Mouse (Mus musculus) heart, adult 9 months (tissue): ENCODE measurements around the gene Paxx.
A peak's percentile ranks its signal among the peaks of the same experiment; 100 is the strongest.
"Not testable (repeated sequence)": the region's sequence is repeated elsewhere in the genome, so short reads cannot be mapped to it uniquely, and the experiment has no call there.

Experiments
- DNase-seq, 2 experiments: peaks; one replicate each; pipeline ENCODE4 v3.0.0; 2022; ENCODE audit warnings: low spot score in 2 of 2

Gene Paxx

DNA sequence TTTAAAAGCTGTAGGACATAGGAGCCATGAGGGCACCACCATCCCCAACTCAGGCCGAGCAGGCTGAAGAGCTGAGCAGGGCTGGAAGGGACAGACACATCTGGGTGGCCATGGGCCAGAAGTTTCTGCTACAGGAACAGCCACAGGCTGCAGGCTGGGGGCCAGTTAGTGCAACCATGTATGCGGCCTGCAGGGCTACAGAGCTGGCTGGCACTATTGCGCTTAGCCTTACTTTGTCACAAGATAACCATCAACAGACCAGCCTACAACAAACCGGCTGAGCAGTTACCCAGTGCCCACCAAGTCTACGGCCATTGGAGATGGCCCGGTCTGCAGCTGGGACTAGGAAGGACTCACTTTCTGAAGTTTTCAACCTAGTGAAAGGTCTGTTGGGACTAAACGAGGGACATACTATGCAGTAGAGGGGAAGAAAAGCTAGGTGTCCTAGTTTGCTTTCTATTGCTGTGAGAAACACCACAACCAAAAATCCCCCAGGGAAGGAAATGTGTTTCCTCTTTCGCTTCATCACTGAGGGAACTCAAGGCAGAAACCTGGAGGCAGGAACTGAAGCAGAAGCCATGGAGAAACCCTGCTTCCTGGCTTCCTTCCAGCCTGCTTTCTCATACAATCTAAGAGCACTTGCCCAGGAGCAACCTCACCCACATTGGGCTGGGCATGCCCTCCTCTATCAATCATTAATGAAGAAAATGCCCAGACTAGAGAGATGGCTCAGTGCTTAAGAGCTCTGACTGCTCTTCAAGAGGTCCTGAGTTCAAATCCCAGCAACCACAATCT lies 9.8 kb downstream of the Paxx start:
- no peak for DNase-seq

DNA sequence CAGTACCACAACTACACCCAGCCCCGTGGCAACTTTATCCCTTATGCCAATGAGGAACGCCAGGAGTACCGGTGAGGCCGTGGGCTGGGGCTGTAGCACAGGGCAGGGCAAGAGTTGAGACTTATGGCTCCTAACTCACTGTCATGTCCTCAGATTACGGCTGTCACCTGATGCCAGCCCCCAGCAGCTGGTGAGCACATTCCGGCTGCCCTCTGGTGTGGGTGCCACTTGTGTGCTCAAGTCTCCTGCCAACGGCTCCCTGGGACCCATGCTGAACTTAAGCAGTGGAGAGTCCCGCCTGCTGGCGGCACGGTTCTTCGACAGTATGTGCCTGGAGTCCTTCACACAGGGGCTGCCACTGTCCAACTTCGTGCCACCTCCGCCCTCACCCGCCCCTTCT lies 18.2 kb downstream of the Paxx start:
- DNase-seq: no peak

- no peak for DNase-seq
These were observed 19.8 kb downstream of the Paxx start for GRCm38 (mm10) chr2:25441067-25441466.

GRCm38 (mm10) chr2:25436286-25436820 lies 24.5 kb downstream of the Paxx start:
- DNase-seq: no peak

DNA sequence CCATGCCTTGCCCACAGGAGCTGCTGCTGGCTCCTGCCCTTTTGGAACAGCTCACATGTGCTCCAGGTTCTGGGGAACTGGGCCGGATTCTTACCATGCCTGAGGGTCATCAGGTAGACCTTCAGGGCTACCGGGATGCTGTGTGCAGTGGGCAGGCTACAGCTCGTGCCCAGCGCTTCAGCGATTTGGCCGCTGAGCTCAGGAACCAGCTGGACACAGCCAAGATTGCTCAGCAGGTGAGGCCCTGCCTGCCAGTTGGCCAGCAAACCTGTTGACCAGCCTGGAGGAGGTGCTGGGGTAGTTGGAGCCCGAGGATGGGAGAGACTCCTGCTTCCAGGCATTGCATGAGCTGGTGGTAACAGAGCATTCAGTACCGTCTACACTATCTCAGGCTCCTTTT lies 26.6 kb downstream of the Paxx start:
- no peak for DNase-seq

DNA sequence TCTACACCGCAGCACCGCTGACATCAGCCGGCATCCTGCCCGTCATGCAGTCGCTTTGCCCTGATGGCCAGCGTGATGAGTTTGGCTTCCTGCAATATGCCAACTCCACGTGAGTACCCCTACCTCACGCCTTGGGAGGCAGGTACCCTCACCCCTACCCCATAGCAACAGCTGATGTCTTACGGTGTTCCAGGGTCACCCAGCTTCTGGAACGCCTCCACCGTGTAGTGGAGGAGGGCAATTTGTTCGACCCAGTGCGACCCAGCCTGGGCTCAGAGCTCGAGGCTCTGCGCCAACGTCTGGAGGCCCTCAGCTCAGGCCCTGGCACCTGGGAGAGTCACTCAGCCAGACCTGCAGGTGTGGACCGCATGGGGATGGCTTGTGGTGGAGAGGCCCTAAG lies 27.8 kb downstream of the Paxx start:
- no peak for DNase-seq

GRCm38 (mm10) chr2:25432326-25433098 lies 28.4 kb downstream of the Paxx start:
- no peak for DNase-seq

DNA sequence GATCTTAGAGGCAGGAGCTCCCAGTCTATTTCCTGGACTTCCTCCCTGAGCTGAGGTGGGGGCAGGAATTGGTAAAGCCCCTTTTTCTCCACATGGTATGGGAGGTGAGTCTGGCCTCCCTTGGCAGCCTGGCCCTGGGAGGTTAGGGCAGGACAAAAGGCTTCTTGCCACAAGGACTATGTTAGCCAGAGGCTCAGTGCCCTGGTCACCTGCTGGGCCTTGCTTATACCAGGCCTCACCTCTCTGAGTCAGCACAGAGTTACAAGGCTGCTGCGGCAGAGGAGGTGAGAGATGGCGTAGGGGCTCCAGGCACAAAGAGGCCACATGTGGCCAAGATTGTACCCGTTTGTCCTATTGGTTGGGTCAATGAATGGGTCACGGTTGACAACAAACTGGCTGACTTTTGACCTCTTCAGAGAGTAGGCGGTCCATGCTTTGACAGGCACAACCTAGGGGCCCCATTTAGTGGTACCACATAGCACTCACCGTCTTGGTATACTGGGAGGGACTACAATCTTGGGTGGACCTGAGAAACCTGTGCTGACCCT lies 29.5 kb downstream of the Paxx start:
- no peak for DNase-seq

DNA sequence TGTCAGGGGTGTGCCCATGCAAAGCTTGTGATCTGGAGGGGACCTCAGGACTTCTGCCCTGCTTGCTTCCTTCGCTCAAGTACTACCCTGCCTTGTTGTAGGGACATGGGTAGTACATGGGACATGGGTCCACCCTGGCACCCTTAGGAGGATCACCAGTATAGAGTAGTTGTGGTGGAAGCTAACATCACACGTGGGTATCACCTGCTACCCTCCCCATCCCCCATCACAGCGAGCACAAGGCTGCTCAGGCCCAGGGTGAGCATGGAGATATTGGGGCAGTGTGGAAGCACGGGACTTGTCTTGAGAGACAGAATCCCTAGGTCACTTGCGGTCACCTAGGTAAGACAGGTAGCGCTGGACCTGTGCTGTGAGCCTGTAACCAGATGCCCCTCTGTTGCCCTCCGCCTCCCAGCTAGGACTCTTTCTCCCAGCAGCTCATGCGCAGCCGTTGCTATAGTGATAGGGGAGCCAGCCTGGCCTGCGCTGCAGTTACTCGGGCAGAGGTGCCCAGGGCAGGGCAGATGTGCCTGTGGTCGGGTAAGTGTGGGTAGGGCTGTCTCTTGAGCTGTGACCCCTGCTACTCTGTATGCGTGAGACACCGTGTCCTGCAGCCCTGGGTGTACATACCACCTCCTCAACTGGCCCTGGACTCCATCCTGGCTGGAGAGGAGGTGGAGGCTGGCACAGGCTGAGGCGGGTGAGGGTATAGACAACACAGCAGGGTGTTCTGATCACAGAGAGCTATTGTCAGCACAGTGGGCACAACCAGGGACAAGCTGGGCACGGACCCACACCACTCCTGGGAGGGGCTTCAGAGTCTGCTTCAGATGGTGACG lies 30.3 kb downstream of the Paxx start:
- no peak for DNase-seq

DNA sequence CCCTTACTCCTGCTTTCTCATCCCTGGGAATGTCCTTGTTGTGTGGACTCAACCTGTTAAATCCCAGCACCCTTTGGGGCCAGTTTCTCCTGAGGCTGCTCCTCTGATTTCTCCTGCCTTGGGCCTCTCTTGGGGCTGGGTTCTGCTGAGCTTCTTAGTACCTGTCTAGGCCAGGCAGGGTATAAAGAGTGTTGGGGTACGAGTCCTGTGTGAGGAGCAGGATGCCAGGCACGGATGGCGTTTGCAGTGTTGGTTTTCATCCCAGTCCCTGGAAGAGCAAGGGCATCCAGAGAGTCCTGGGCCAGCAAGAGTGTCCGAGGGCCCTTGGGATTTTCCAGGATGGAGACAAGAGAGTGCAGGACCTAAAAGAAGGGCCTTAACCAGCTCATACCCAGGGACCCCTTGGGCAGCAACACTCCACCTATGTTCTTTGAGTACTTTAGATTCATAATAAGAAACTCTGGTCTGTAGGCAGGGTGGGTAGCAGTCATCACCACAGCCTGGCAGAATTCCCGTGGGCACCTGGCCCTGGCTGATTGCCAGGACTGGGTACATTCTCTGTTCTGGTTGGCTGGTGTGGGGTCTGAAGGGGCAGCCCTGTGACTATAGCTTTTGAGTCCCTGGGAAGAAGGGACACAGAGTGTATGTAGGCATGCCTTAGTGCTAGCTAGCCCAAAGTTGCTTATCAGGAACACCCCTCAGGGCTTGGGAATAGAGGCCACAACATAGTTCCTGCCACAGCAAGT lies 31.3 kb downstream of the Paxx start:
- no peak for DNase-seq

- peak; percentile 89 to 93 for DNase-seq
These were observed 32.3 kb downstream of the Paxx start, which contains the start of gene Abca2 for GRCm38 (mm10) chr2:25428442-25429236. TSS of gene Abca2 (plus strand) at chr2:25428703.

DNA sequence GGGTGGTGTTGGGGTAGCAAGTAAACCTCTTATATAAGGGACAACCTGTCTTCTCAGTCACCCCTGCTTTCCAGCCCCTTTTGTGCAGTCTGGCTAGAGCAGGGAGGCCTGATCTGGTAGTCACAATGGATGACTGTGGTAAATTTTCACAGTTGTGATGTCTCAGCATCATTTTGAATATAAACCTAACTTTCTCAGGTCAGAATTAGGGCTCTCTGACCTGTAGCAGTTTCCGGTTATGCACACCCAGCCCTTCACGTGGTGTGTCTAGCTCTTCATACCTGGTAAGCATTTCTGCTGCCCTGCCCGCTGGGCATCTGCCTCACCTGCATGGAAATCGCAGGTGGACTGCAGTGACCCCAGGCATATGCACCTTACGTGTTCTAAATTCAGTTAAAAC lies 33.6 kb downstream of the Paxx start:
- no peak for DNase-seq

DNA sequence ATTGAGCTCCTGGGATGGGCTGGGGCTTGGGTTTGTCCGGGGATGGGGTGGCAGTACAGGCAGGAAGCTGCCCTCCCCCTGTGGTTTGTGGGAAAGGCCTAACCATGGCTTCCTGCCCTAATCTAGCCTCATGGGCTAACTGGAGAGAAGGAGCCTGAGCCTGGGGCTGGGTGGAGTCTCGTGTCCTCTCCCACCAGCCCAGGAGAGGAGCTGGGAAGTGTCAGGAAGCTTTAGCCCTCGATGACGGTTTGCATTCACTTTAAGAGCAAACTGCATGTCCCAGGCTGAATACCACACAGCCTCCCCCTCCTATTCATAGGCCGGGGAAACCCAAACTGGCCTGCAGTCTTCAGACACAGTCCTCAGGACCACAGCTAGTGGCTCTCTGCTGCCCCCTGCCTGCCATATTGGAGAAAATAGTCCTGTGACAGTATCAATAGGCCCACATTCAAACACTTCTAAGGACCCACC lies 34.1 kb downstream of the Paxx start:
- DNase-seq: peak; percentile 29 to 69

GRCm38 (mm10) chr2:25425481-25425880 lies 35.4 kb downstream of the Paxx start:
- DNase-seq: no peak

GRCm38 (mm10) chr2:25423626-25424025 lies 37.3 kb downstream of the Paxx start:
- DNase-seq: no peak

GRCm38 (mm10) chr2:25422587-25423410 lies 38.1 kb downstream of the Paxx start, which contains the start of gene Fut7:
TSS of gene Fut7 (plus strand) at chr2:25423267.
- peak in 1 of 2 experiments; percentile 27 for DNase-seq

DNA sequence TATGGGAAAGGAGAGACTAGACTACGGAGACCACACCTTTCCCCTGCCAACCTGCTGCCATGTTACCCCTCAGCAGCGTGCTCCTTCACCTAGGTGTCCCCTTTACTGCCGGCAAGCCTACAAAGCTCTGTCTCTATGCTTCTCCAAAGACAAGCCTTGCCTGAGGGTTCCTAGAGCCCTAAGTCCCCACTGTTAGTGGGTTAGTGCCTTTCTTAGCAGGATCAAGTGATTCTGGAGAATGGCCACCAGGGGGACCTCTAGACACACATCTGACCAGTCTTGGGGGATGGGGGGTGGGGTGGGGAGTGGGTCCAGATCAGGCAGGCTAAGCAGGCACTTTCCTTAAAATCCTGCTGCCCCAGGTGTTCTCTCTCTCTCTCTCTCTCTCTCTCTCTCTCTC lies 39.0 kb downstream of the Paxx start:
- DNase-seq: no peak

- DNase-seq: peak in 1 of 2 experiments; percentile 31
These were observed 43.5 kb downstream of the Paxx start for GRCm38 (mm10) chr2:25417426-25417825.

- not testable (repeated sequence) for DNase-seq
These were observed 47.5 kb downstream of the Paxx start for GRCm38 (mm10) chr2:25413436-25413835.
